Mouse (Mus musculus) neural tube, embryonic 14.5 days (tissue): Measurements from ENCODE around the gene Lgi4. TPM values are rescaled to one million over a fixed set of nuclear protein-coding genes. Genes with fewer than 3 reads are reported as not detected.

ENCODE experiments used
- ATAC-seq: fragments of 200-750 bp; cut with Nextera tagmentation; 2 replicates; pipeline ENCODE4 v1.8.0; 2017; ENCODE audit warnings: low read depth, mild to moderate bottlenecking, moderate TSS enrichment, moderate library complexity
- H3K27ac ChIP-seq: fragments of 300-500 bp; sonication (generic); 2 replicates; pipeline ENCODE4 v1.5.1; 2014; ENCODE audit warnings: low read depth, mild to moderate bottlenecking, control low read depth, low read length, moderate library complexity, mixed read lengths
- H3K27me3 ChIP-seq: fragments of 300-500 bp; sonication (generic); 2 replicates; pipeline ENCODE4 v1.6.1; 2014; ENCODE audit warnings: low read length; ENCODE audit not compliant: control insufficient read depth, insufficient read depth
- H3K36me3 ChIP-seq: fragments of 300-500 bp; sonication (generic); 2 replicates; pipeline ENCODE4 v1.6.1; 2014; ENCODE audit warnings: low read length, mixed read lengths; ENCODE audit not compliant: control insufficient read depth, insufficient read depth
- H3K4me1 ChIP-seq: fragments of 300-500 bp; sonication (generic); 2 replicates; pipeline ENCODE4 v1.6.1; 2014; ENCODE audit warnings: low read length; ENCODE audit not compliant: control insufficient read depth, insufficient read depth
- H3K4me2 ChIP-seq: fragments of 300-500 bp; sonication (generic); 2 replicates; pipeline ENCODE4 v1.6.1; 2014; ENCODE audit warnings: mild to moderate bottlenecking, low read depth, low read length, control low read depth
- H3K4me3 ChIP-seq: fragments of 300-500 bp; sonication (generic); 2 replicates; pipeline ENCODE4 v1.5.1; 2014; ENCODE audit warnings: low read depth, low read length, control low read depth, mixed read lengths
- H3K9ac ChIP-seq: fragments of 300-500 bp; sonication (generic); replicated peaks from 2 replicates; pipeline ENCODE4 v1.6.1; 2014; ENCODE audit warnings: low read depth, mild to moderate bottlenecking, control low read depth, low read length, mixed read lengths
- H3K9me3 ChIP-seq: fragments of 300-500 bp; sonication (generic); 2 replicates; pipeline ENCODE4 v1.6.1; 2016; ENCODE audit warnings: low read length; ENCODE audit not compliant: control insufficient read depth
- WGBS: fragments of 180-500 bp; shearing (Covaris S2); extraction: QIAGEN DNeasy Blood & Tissue Kit; methylation state at CpG from one replicate; pipeline ENCODE4 v1.1.7; 2014; 5-methylcytosine and 5-hydroxymethylcytosine counted together
- polyA plus RNA-seq: library from polyadenylated mRNA; unstranded; fragments of >200 nt; fragmentation: Nextera tagmentation; extraction: Ambion mirVana; gene quantifications from 2 replicates; pipeline ENCODE4 v1.2.1, GENCODE M21; 2014

Lgi4 gene
- polyA plus RNA-seq, 1 experiment from 2014 or later: not detected

DNA sequence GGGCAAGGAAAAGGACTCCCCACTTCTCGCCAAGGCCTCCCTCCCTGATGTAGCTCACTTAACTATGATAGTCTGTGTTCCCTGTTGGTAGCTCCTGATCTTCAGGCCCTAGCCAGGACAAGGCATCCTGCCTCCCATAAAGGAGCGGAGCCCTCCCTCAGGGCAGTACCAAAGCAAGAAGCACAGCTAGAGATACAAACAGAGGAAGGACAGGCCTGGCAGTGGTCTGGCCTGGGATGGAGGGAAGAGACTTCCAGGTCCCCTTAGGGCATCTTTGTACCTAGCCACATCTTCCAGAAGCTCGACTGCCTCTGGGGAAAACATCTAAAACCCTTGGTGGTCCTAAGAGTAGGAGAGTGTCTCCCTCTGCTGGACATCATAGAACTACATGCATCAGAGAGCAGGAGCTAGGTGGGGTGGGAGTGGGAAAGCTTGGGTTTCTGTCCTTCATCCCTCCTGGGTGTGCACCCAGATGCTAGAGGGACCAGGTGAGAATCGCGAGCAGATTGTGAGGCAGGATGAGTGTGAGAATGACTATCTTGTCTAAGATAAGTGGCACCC, 18.8 kb downstream of the Lgi4 start:
- Histone ChIP-seq H3K4me3 (no peak overlapping the region), H3K36me3 (no peaks in the 10 kb centered on the region), H3K27me3 (no peaks in the 10 kb centered on the region), H3K9me3 (no peaks in the 10 kb centered on the region), H3K4me1 (no peaks in the 10 kb centered on the region), H3K4me2 (no peak overlapping the region), H3K9ac (no peak overlapping the region), H3K27ac (no peak overlapping the region)
- 45% methylated on average over 5 of the region's 5 CpGs for WGBS
- ATAC-seq: peak; percentile 33

- no peak overlapping the region for H3K4me2 ChIP-seq
- no peak overlapping the region for H3K9ac ChIP-seq
- no peaks in the 10 kb centered on the region for H3K4me1 ChIP-seq
- no peak for ATAC-seq
- no peaks in the 10 kb centered on the region for H3K27me3 ChIP-seq
- 87% methylated on average over 8 of the region's 8 CpGs for WGBS
- H3K4me3 ChIP-seq: no peak overlapping the region
- no peak overlapping the region for H3K27ac ChIP-seq
- no peaks in the 10 kb centered on the region for H3K36me3 ChIP-seq
- no peaks in the 10 kb centered on the region for H3K9me3 ChIP-seq
These were observed 20.5 kb downstream of the Lgi4 start for GRCm38 (mm10) chr7:31079670-31080069.

DNA sequence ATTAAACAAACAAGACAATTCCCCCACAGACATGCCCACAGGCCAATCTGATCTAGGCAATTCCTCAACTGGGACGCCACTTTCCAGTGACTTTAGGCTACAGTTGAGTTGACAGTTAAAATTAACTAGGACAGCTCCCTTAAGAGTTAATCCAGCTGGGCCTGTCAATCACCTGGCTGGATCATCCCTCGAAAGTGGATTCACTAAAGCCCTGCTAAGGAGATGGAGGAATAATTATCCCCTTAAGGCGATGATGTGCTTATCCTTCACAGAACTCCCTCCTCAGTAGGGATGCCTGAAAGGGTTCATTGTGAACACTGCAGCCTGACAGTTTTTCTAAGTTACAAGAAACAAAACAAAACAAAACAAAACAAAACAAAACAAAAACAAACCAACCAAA, 21.5 kb downstream of the Lgi4 start:
- no peaks in the 10 kb centered on the region for H3K9me3 ChIP-seq
- no peak overlapping the region for H3K9ac ChIP-seq
- H3K4me2 ChIP-seq: no peak overlapping the region
- no peak overlapping the region for H3K4me3 ChIP-seq
- no peak for ATAC-seq
- H3K4me1 ChIP-seq: 0 out of 2 replicates have a peak, but pooled peaks cover 3% of the 10 kb centered on the region
- 56% methylated on average over 3 of the region's 3 CpGs for WGBS
- H3K27me3 ChIP-seq: no peaks in the 10 kb centered on the region
- H3K27ac ChIP-seq: no peak overlapping the region
- H3K36me3 ChIP-seq: no peaks in the 10 kb centered on the region

DNA sequence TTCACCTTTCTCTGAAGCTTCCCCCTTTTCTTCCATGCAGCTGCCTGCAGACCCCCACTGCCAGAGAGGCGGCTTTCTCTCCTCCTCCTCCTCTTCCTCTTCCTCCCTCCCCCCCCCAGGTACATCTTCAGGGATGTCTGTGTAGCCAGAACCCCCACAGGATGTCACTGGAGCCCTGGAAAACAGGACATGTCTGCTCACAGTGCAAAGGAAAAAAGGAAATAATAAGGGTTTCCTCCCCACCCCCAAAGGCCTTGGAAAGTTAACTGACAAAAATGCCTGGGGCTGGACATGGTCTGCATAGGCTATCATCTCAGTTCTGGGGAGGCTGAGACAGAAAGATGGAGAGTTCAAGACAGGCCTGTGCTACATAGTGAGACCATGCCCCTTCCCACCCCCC, 22.0 kb downstream of the Lgi4 start:
- Histone ChIP-seq H3K27me3 (no peaks in the 10 kb centered on the region), H3K4me3 (no peak overlapping the region), H3K4me2 (no peak overlapping the region), H3K36me3 (no peaks in the 10 kb centered on the region), H3K9me3 (no peaks in the 10 kb centered on the region), H3K27ac (no peak overlapping the region), H3K4me1 (0 out of 2 replicates have a peak, but pooled peaks cover 3% of the 10 kb centered on the region), H3K9ac (no peak overlapping the region)
- no peak for ATAC-seq
- WGBS: 42% methylated on average over 1 of the region's 1 CpGs

- Histone ChIP-seq H3K4me2 (no peak overlapping the region), H3K27me3 (no peaks in the 10 kb centered on the region), H3K4me3 (no peak overlapping the region), H3K9me3 (no peaks in the 10 kb centered on the region), H3K27ac (no peak overlapping the region), H3K36me3 (no peaks in the 10 kb centered on the region), H3K4me1 (0 out of 2 replicates have a peak, but pooled peaks cover 3% of the 10 kb centered on the region), H3K9ac (no peak overlapping the region)
- ATAC-seq: no peak
These were observed 23.0 kb downstream of the Lgi4 start for GRCm38 (mm10) chr7:31082106-31082505.

DNA sequence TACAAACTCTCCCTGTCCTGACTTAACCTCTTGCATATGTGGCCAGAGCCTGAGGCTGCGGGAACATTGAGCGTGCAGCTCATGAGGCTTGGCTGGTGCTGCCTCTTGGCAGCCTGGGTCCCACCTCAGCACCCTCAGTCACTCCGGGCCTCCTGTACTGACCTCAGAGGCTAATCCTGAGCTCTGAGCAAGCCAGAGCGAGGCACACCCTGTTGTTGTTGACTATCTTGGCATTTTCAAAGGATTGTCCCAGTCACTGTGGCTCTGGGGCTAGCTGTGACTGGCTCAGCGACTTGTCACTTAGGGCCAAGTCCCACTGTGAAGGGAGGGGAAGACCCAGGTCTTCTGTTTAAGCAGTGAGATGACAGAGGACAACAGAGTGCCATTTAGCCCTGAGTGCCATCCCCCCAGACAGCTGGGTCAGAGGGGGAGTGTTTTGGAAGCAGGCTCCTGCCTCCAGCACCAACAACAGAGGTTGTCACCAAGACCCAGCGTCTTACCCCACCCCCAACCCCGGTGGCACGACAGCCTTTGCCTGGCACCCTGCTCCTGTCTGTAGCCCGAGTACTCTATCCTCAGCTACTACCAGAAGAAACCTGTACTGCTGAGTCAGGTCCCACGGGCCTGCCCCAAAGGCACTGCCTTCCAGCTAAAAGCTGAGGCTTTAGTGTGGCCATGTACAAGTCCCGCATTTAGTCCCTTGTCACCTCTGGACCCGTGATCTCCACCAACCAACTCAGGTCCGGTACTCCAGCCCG, 23.9 kb downstream of the Lgi4 start:
- WGBS: 73% methylated on average over 14 of the region's 14 CpGs
- Histone ChIP-seq H3K36me3 (no peaks in the 10 kb centered on the region), H3K27ac (no peak overlapping the region), H3K9me3 (no peaks in the 10 kb centered on the region), H3K4me2 (no peak overlapping the region), H3K4me3 (no peak overlapping the region), H3K27me3 (no peaks in the 10 kb centered on the region), H3K4me1 (0 out of 2 replicates have a peak, but pooled peaks cover 3% of the 10 kb centered on the region), H3K9ac (no peak overlapping the region)
- 0 out of 2 replicates have a peak, but pooled peaks have one; percentile 29 for ATAC-seq

DNA sequence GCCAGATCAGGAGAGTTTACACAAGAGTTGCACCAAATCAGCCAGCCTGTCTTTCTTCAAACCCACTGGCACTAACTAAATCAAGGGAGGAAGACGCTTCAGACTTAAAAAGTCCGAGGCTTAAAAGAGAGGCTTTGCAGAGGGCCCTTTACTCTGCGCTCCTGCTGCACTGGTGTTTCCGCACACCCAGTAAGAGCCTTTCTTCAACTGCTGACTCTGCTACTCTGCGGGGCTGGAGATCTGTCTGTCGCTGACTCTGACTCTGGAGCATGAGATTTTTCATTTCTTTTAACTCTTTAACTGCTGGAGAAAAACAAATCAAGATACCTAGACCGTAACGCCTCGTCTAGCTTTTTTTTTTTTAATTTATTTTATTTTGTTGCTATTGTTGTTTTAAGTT, 25.0 kb downstream of the Lgi4 start:
- H3K27ac ChIP-seq: no peak overlapping the region
- H3K9me3 ChIP-seq: no peaks in the 10 kb centered on the region
- ATAC-seq: no peak
- H3K4me3 ChIP-seq: no peak overlapping the region
- H3K4me1 ChIP-seq: 0 out of 2 replicates have a peak, but pooled peaks cover 3% of the 10 kb centered on the region
- H3K4me2 ChIP-seq: no peak overlapping the region
- 56% methylated on average over 9 of the region's 9 CpGs for WGBS
- no peaks in the 10 kb centered on the region for H3K27me3 ChIP-seq
- H3K9ac ChIP-seq: no peak overlapping the region
- no peaks in the 10 kb centered on the region for H3K36me3 ChIP-seq

GRCm38 (mm10) chr7:31085171-31085570, 26.0 kb downstream of the Lgi4 start:
- Histone ChIP-seq H3K4me1 (0 out of 2 replicates have a peak, but pooled peaks cover 3% of the 10 kb centered on the region), H3K9ac (no peak overlapping the region), H3K4me3 (no peak overlapping the region), H3K9me3 (no peaks in the 10 kb centered on the region), H3K36me3 (no peaks in the 10 kb centered on the region), H3K27me3 (no peaks in the 10 kb centered on the region), H3K4me2 (no peak overlapping the region), H3K27ac (no peak overlapping the region)
- no peak for ATAC-seq
- 18% methylated on average over 3 of the region's 3 CpGs for WGBS

GRCm38 (mm10) chr7:31086175-31086755, 27.1 kb downstream of the Lgi4 start:
- Histone ChIP-seq H3K9ac (no peak overlapping the region), H3K4me2 (no peak overlapping the region), H3K4me3 (no peak overlapping the region), H3K36me3 (no peaks in the 10 kb centered on the region), H3K27ac (no peak overlapping the region), H3K9me3 (no peaks in the 10 kb centered on the region), H3K27me3 (no peaks in the 10 kb centered on the region), H3K4me1 (0 out of 2 replicates have a peak, but pooled peaks cover 3% of the 10 kb centered on the region)
- no peak for ATAC-seq
- WGBS: 88% methylated on average over 9 of the region's 9 CpGs
